Mouse (Mus musculus): ENCODE data around the gene Gsn. TPM values are rescaled to one million over a fixed set of nuclear protein-coding genes. Genes with fewer than 3 reads are reported as not detected.
A peak's percentile ranks its signal among the peaks of the same experiment; 100 is the strongest.

Gene Gsn
- polyA plus RNA-seq (2015; fragmentation: Nextera tagmentation; extraction: Ambion mirVana): 170 and 187 TPM in 2 replicates

DNA sequence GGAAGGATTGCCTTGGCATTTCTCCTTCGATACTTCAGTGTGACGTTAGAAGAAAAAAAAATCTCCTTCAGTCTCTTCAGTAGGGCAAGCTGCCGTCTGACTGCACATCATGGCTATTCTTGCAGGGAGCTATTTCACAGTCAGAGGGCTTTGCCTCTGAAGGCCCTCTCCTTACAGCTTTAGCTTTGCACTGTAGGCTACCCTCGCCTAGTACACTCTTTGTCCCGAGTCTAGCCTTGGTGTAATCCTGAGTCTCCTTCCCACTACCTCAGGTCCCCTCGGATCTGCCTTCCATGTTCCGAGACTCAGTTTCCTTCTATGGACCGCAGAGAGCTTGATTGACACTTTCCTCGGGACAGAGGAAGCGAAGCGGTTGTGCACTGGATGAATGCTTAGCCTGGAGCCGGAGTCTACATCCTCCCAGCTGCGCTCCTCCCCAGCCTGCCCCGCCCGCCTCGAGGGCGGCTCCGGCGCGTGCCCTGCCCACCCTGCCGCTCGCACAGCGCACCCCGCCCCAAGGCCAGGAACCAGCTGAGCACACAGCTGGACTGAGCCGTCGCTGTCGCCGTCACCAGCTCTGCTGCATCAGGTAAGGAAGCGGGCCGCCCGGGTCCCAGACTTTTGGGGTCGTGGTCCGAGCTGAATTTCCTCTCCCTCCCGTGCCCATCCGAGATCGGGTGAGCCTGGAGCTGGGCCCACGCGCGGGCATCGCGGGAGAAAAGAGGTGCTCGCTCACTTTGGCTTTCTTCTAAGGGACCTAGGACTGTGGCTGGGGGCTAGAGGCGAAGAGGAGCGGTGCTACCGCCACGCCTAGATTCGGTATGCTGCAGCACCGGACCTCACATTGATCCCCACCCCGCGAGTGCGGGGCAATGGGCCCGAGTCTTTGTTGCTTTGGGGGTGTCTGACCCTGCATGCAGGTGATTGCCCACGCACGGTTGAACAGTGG is at the start of gene Gsn:
Gene Gsn (plus strand): TSS at position 496 of the 949 bp plus-strand sequence.
- peak; percentile 94 for ATAC-seq (ENCODE audit: borderline replicate concordance, extremely low read depth, low FRiP score, low TSS enrichment)
- Histone ChIP-seq H3K27me3 (no peaks in the 10 kb centered on the region), H3K36me3 (no peaks in the 10 kb centered on the region), H3K4me1 (peaks cover 41% of the 10 kb centered on the region), H3K27ac (no peak within 1 kb of the TSS), H3K4me2 (peak within 1 kb of the TSS; percentile 94), H3K9ac (peak within 1 kb of the TSS; percentile 51), H3K4me3 (peak within 1 kb of the TSS; percentile 59), H3K9me3 (no peaks in the 10 kb centered on the region)
- WGBS: 3% methylated on average over 53 of the region's 54 CpGs

- whole genome bisulfite sequencing: 82% methylated on average over 3 of the region's 3 CpGs
- H3K4me2 ChIP-seq: no peak overlapping the region
- ATAC-seq (ENCODE audit: borderline replicate concordance, extremely low read depth, low FRiP score, low TSS enrichment): no peak
- no peak overlapping the region for H3K27ac ChIP-seq
- no peaks in the 10 kb centered on the region for H3K36me3 ChIP-seq
- H3K4me1 ChIP-seq: no peaks in the 10 kb centered on the region
- no peak overlapping the region for H3K9ac ChIP-seq
- H3K27me3 ChIP-seq: no peaks in the 10 kb centered on the region
- H3K4me3 ChIP-seq: no peak overlapping the region
- H3K9me3 ChIP-seq: no peaks in the 10 kb centered on the region
Observed at GRCm38 (mm10) chr2:35206761-35207160, 49.4 kb upstream of the Gsn start.

GRCm38 (mm10) chr2:35208054-35208453 is 48.1 kb upstream of the Gsn start:
- Histone ChIP-seq H3K27me3 (no peaks in the 10 kb centered on the region), H3K9ac (no peak overlapping the region), H3K4me3 (no peak overlapping the region), H3K4me1 (no peaks in the 10 kb centered on the region), H3K4me2 (no peak overlapping the region), H3K9me3 (no peaks in the 10 kb centered on the region), H3K27ac (no peak overlapping the region), H3K36me3 (no peaks in the 10 kb centered on the region)
- peak; percentile 39; the same call in 1 of the 2 replicates for ATAC-seq (ENCODE audit: borderline replicate concordance, extremely low read depth, low FRiP score, low TSS enrichment)
- 66% methylated on average over 3 of the region's 3 CpGs for WGBS

DNA sequence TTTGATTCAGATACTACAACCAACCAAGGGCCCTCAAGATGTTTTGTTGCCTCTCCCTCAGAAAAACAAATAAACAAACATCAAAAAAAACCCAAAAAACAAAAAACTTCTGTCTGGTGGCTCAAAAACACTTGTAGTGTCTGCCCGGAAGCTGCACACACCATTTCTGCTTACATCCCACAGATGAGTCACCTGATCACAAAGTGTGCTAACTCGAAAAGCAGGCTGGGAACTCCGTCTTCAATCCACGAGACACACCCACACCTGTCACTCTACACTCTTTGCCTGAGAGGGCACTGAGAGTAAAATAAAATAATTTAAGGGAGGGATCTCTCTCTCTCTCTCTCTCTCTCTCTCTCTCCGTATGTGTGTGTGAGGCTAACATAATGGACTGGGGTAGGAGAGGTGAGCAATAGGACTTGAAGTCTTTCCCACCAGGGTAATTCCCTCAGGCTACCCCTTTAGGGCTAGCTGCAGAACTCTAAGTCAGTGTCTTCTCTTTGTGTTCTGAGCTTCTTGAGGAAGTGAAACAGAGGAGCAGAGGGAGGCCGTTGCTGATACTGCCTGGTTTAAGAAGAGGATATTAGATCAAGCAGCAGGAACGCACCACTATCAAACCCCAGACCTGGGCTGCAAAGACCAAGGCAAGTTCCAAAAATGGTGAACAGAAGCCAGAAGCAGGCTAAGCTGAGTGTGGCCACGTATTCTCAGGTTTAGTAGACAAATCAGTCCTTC is 47.1 kb upstream of the Gsn start:
- H3K4me2 ChIP-seq: no peak overlapping the region
- ATAC-seq (ENCODE audit: borderline replicate concordance, extremely low read depth, low FRiP score, low TSS enrichment): no peak
- no peak overlapping the region for H3K4me3 ChIP-seq
- no peak overlapping the region for H3K9ac ChIP-seq
- no peaks in the 10 kb centered on the region for H3K27me3 ChIP-seq
- WGBS: 57% methylated on average over 8 of the region's 8 CpGs
- H3K36me3 ChIP-seq: no peaks in the 10 kb centered on the region
- H3K4me1 ChIP-seq: no peaks in the 10 kb centered on the region
- H3K9me3 ChIP-seq: no peaks in the 10 kb centered on the region
- H3K27ac ChIP-seq: no peak overlapping the region

DNA sequence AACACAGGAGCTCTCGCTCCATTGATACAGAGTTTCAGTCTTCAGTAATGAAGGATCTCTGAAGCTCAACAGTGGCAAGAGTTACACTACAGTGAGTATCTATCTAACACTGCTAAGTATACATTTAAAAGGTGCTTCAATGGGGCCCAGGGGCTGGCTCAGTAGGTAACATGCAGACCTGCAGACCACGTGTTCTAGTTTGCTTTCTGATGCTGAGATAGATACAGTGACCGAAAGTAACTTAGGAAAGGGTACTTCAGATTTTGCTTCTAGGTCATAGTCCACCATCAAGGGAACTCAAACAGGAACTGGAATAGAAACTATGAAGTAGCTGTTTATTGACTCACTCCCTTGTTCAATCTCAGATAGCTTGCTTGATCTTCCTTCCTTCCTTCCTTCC is 44.5 kb upstream of the Gsn start:
- no peak overlapping the region for H3K4me3 ChIP-seq
- H3K9me3 ChIP-seq: no peaks in the 10 kb centered on the region
- H3K4me1 ChIP-seq: peaks cover 3% of the 10 kb centered on the region; the same call in 1 of the 2 replicates
- no peaks in the 10 kb centered on the region for H3K36me3 ChIP-seq
- H3K9ac ChIP-seq: no peak overlapping the region
- H3K4me2 ChIP-seq: no peak overlapping the region
- no peak overlapping the region for H3K27ac ChIP-seq
- ATAC-seq (ENCODE audit: borderline replicate concordance, extremely low read depth, low FRiP score, low TSS enrichment): no peak
- WGBS: 52% methylated on average over 3 of the region's 3 CpGs
- H3K27me3 ChIP-seq: no peaks in the 10 kb centered on the region

DNA sequence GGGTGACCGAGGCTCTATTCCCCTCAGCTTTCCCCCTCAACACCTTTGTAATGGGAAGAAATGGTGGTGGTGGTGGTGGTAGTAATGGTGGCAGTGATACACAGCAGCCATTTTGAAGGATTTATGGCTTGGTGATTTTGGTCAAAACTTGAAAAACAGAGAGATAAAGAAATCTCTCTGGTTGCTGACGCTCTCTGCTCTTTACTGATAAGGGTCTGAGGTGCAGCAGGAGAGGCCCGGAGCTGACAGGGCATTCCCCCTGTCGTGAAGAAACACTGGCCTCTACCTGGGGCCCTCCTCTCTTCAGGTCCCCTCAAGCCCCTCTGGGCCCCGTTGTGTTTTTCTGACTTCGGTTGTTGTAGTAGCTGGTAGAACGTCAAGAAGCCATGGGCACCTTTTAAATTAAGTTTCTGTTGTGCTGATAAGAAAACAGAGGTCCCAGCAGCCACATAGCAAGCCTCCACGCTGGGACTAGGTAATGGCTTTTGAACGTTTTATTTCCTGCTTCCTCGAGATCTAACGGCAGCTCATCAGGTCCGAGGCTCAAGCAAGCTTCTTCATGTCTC is 42.8 kb upstream of the Gsn start:
- H3K36me3 ChIP-seq: no peaks in the 10 kb centered on the region
- no peaks in the 10 kb centered on the region for H3K9me3 ChIP-seq
- H3K4me3 ChIP-seq: no peak overlapping the region
- H3K27ac ChIP-seq: no peak overlapping the region
- H3K27me3 ChIP-seq: no peaks in the 10 kb centered on the region
- no peak overlapping the region for H3K9ac ChIP-seq
- ATAC-seq (ENCODE audit: borderline replicate concordance, extremely low read depth, low FRiP score, low TSS enrichment): no peak
- no peak overlapping the region for H3K4me2 ChIP-seq
- H3K4me1 ChIP-seq: peaks cover 3% of the 10 kb centered on the region; the same call in 1 of the 2 replicates
- WGBS: 65% methylated on average over 12 of the region's 12 CpGs

DNA sequence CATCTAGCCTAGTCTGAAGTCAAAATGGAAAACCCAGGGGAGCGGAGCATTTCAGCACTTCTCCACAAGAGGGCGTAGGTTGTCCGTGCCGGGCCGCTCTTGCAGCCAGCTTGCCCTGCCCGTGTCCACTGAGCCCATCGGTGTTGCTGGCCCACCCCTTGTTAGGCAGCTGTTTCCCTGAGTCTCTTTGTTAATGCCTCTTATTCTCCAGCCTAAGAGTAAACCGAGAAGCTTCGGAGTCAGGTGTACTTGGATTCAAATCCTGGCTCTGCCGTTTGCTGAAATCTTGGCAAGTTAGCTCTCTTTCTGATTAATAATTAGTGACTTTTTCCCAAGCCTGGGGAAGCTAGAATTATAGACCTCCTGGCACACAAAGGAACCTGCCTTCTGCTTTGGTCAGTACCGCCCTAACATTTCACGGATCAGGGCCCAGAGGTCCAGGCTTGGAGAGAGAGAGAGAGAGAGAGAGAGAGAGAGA is 41.3 kb upstream of the Gsn start:
- Histone ChIP-seq H3K4me3 (no peak overlapping the region), H3K36me3 (no peaks in the 10 kb centered on the region), H3K9me3 (no peaks in the 10 kb centered on the region), H3K27me3 (no peaks in the 10 kb centered on the region), H3K4me1 (peaks cover 3% of the 10 kb centered on the region; the same call in 1 of the 2 replicates), H3K27ac (peak overlapping the region; percentile 67), H3K4me2 (peak overlapping the region; percentile 33), H3K9ac (no peak overlapping the region)
- ATAC-seq (ENCODE audit: borderline replicate concordance, extremely low read depth, low FRiP score, low TSS enrichment): peak; percentile 85; the same call in 1 of the 2 replicates
- 3% methylated on average over 12 of the region's 12 CpGs for WGBS

GRCm38 (mm10) chr2:35215363-35215762 is 40.8 kb upstream of the Gsn start:
- Histone ChIP-seq H3K4me3 (no peak overlapping the region), H3K9me3 (no peaks in the 10 kb centered on the region), H3K27ac (peak overlapping the region; percentile 67), H3K27me3 (no peaks in the 10 kb centered on the region), H3K4me2 (no peak overlapping the region; the same call in 1 of the 2 replicates), H3K4me1 (peaks cover 3% of the 10 kb centered on the region; the same call in 1 of the 2 replicates), H3K36me3 (no peaks in the 10 kb centered on the region), H3K9ac (no peak overlapping the region)
- WGBS: 67% methylated on average over 14 of the region's 14 CpGs
- no peak for ATAC-seq (ENCODE audit: borderline replicate concordance, extremely low read depth, low FRiP score, low TSS enrichment)

- Histone ChIP-seq H3K9ac (no peak overlapping the region), H3K4me3 (no peak overlapping the region), H3K36me3 (no peaks in the 10 kb centered on the region), H3K27ac (no peak overlapping the region), H3K27me3 (no peaks in the 10 kb centered on the region), H3K9me3 (no peaks in the 10 kb centered on the region), H3K4me1 (peaks cover 3% of the 10 kb centered on the region; the same call in 1 of the 2 replicates), H3K4me2 (no peak overlapping the region)
- WGBS: 60% methylated on average over 2 of the region's 2 CpGs
- ATAC-seq (ENCODE audit: borderline replicate concordance, extremely low read depth, low FRiP score, low TSS enrichment): no peak
Observed at GRCm38 (mm10) chr2:35216701-35217100, 39.5 kb upstream of the Gsn start.

- no peak for ATAC-seq (ENCODE audit: borderline replicate concordance, extremely low read depth, low FRiP score, low TSS enrichment)
- no peaks in the 10 kb centered on the region for H3K9me3 ChIP-seq
- WGBS: 93% methylated on average over 3 of the region's 3 CpGs
- H3K9ac ChIP-seq: no peak overlapping the region
- H3K4me1 ChIP-seq: peaks cover 3% of the 10 kb centered on the region; the same call in 1 of the 2 replicates
- H3K4me2 ChIP-seq: no peak overlapping the region
- no peaks in the 10 kb centered on the region for H3K36me3 ChIP-seq
- no peaks in the 10 kb centered on the region for H3K27me3 ChIP-seq
- H3K4me3 ChIP-seq: no peak overlapping the region
- no peak overlapping the region for H3K27ac ChIP-seq
Observed at GRCm38 (mm10) chr2:35218736-35219135, 37.4 kb upstream of the Gsn start.

- 64% methylated on average over 6 of the region's 6 CpGs for WGBS
- no peaks in the 10 kb centered on the region for H3K4me1 ChIP-seq
- H3K4me3 ChIP-seq: no peak overlapping the region
- H3K9ac ChIP-seq: no peak overlapping the region
- ATAC-seq (ENCODE audit: borderline replicate concordance, extremely low read depth, low FRiP score, low TSS enrichment): no peak
- no peak overlapping the region for H3K27ac ChIP-seq
- no peaks in the 10 kb centered on the region for H3K27me3 ChIP-seq
- H3K4me2 ChIP-seq: no peak overlapping the region
- H3K36me3 ChIP-seq: no peaks in the 10 kb centered on the region
- H3K9me3 ChIP-seq: no peaks in the 10 kb centered on the region
Observed at GRCm38 (mm10) chr2:35222822-35223391, 33.3 kb upstream of the Gsn start.

Measured in lung, embryonic 15.5 days (tissue).